Mouse (Mus musculus): ENCODE results near the gene Trpc2. TPM values are rescaled to one million over a fixed set of nuclear protein-coding genes. Genes with fewer than 3 reads are reported as not detected.

Gene Trpc2
- polyA plus RNA-seq, 1 experiment = not detected

DNA sequence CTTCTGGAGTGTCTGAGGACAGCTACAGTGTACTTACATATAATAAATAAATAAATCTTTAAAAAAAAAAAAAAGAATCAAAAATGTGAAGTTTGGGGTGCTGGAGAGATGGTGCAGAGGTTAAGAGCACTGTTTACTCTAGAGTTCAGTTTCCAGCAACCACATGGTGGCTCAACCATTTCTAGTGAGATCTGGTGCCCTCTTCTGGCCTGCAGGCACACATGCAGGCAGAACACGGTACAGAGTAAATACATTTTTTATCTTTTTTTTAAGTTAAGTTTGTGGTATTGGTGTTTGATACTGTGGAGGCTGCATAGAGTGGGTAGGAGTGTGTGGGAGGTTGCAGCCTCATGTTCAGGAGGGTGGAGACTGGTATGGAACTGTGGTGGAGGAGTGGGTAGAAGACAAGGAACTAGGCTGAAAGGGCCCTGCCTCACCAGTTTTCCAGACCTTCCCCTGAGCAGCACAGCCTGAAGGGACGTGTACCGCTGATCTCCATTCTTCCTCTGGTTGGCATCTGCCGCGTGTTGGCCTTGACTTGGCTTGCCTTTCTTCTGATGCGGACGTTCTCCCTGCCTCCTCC is 6.1 kb upstream of the Trpc2 start:
- Histone ChIP-seq H3K9ac (ENCODE audit: low read depth, poor library complexity, severe bottlenecking) (no peak overlapping the region), H3K4me1 (ENCODE audit: control insufficient read depth, insufficient read depth, low read length) (no peaks in the 10 kb centered on the region), H3K27me3 (ENCODE audit: control insufficient read depth, insufficient read depth, low read length, poor library complexity, severe bottlenecking) (no peaks in the 10 kb centered on the region), H3K36me3 (ENCODE audit: control insufficient read depth, insufficient read depth, low read length, poor library complexity, severe bottlenecking) (peaks cover 29% of the 10 kb centered on the region), H3K4me3 (ENCODE audit: low read depth, low read length) (no peak overlapping the region), H3K27ac (ENCODE audit: insufficient read depth, low read length) (no peak overlapping the region), H3K9me3 (replicated peaks; ENCODE audit: control insufficient read depth, insufficient read depth, low read length, poor library complexity, severe bottlenecking) (no peaks in the 10 kb centered on the region)
- peak; percentile 67 for TF ChIP-seq CTCF (IDR thresholded peaks at IDR 0.05; ENCODE audit: low read depth, low read length)
- no peak for TF ChIP-seq EP300 (IDR thresholded peaks at IDR 0.05; ENCODE audit: insufficient read depth, low read depth, low read length)

DNA sequence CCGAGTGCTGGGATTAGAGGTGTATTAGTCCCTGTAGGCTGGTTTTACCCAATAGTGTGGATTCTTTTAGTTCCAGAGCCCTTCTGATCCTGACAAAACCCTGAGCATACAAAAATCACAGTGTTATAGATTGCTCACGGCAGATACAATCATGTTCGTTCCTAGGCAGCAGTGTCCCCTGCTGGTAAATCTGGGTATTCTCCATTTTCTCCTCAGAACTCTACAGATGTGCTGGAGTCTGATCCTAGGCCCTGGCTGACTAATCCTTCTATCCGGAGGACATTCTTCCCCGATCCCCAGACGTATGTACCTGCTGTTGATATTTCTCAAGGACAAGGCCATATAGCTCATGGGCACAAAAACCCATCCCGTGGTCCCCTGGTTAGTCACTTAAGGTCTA is 4.4 kb upstream of the Trpc2 start:
- no peaks in the 10 kb centered on the region for H3K27me3 ChIP-seq (ENCODE audit: control insufficient read depth, insufficient read depth, low read length, poor library complexity, severe bottlenecking)
- TF ChIP-seq CTCF (IDR thresholded peaks at IDR 0.05; ENCODE audit: low read depth, low read length) = no peak
- no peak for TF ChIP-seq POLR2A (IDR thresholded peaks at IDR 0.05; ENCODE audit: insufficient read depth, low read length)
- no peak for TF ChIP-seq EP300 (IDR thresholded peaks at IDR 0.05; ENCODE audit: insufficient read depth, low read depth, low read length)
- H3K9ac ChIP-seq (ENCODE audit: low read depth, poor library complexity, severe bottlenecking) = no peak overlapping the region
- no peak overlapping the region for H3K4me3 ChIP-seq (ENCODE audit: low read depth, low read length)
- no peaks in the 10 kb centered on the region for H3K9me3 ChIP-seq (replicated peaks; ENCODE audit: control insufficient read depth, insufficient read depth, low read length, poor library complexity, severe bottlenecking)
- peaks cover 20% of the 10 kb centered on the region for H3K36me3 ChIP-seq (ENCODE audit: control insufficient read depth, insufficient read depth, low read length, poor library complexity, severe bottlenecking)
- no peak overlapping the region for H3K27ac ChIP-seq (ENCODE audit: insufficient read depth, low read length)
- H3K4me1 ChIP-seq (ENCODE audit: control insufficient read depth, insufficient read depth, low read length) = no peaks in the 10 kb centered on the region

DNA sequence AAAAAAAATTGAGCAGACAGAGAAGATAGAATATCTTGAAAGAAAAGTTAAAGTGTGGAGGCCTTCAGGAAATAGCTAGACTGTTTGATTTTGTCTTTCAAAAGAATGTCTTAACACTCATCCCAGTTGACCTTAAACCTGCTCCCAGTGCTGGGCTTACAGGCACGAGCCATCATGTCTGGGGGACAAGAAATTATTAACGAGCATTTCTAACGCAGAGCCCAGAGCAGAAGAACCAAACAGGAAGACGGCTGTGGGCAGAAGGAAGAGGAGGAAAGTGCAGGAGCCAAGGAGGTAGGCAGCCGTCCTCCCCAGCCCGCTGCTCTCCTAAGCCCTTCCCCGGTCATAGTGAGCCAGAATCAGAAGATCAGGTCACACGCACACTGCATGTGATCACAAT is 2.6 kb upstream of the Trpc2 start:
- Histone ChIP-seq H3K27ac (ENCODE audit: insufficient read depth, low read length) (no peak overlapping the region), H3K9me3 (replicated peaks; ENCODE audit: control insufficient read depth, insufficient read depth, low read length, poor library complexity, severe bottlenecking) (no peaks in the 10 kb centered on the region), H3K36me3 (ENCODE audit: control insufficient read depth, insufficient read depth, low read length, poor library complexity, severe bottlenecking) (peaks cover 17% of the 10 kb centered on the region), H3K4me1 (ENCODE audit: control insufficient read depth, insufficient read depth, low read length) (no peaks in the 10 kb centered on the region), H3K9ac (ENCODE audit: low read depth, poor library complexity, severe bottlenecking) (no peak overlapping the region), H3K27me3 (ENCODE audit: control insufficient read depth, insufficient read depth, low read length, poor library complexity, severe bottlenecking) (no peaks in the 10 kb centered on the region), H3K4me3 (ENCODE audit: low read depth, low read length) (no peak overlapping the region)
- TF ChIP-seq EP300 (IDR thresholded peaks at IDR 0.05; ENCODE audit: insufficient read depth, low read depth, low read length) (no peak), CTCF (IDR thresholded peaks at IDR 0.05; ENCODE audit: low read depth, low read length) (no peak), POLR2A (IDR thresholded peaks at IDR 0.05; ENCODE audit: insufficient read depth, low read length) (no peak)

DNA sequence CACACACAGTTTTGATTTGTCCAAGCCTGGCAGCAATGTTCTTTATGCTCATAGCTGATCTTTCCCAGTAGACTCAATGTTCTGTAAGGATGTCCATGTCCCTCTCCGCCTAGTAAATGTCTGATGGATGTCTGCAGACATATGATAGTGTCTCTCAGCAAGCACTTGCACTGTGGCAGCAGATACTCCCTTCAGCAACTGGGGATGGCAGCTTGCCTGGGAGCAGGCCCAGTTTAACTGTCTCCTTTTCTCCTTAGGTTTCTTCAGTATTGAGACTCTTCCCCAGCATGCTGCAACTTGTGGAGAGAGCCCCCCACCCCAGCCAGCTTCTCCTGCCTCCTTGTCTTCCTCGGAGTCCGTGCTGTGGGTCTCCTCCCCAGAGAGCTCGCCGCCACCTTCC is 1.1 kb upstream of the Trpc2 start:
- Histone ChIP-seq H3K4me3 (ENCODE audit: low read depth, low read length) (no peak overlapping the region), H3K9me3 (replicated peaks; ENCODE audit: control insufficient read depth, insufficient read depth, low read length, poor library complexity, severe bottlenecking) (no peaks in the 10 kb centered on the region), H3K4me1 (ENCODE audit: control insufficient read depth, insufficient read depth, low read length) (no peaks in the 10 kb centered on the region), H3K27me3 (ENCODE audit: control insufficient read depth, insufficient read depth, low read length, poor library complexity, severe bottlenecking) (no peaks in the 10 kb centered on the region), H3K27ac (ENCODE audit: insufficient read depth, low read length) (no peak overlapping the region), H3K36me3 (ENCODE audit: control insufficient read depth, insufficient read depth, low read length, poor library complexity, severe bottlenecking) (peaks cover 17% of the 10 kb centered on the region), H3K9ac (ENCODE audit: low read depth, poor library complexity, severe bottlenecking) (no peak overlapping the region)
- TF ChIP-seq POLR2A (IDR thresholded peaks at IDR 0.05; ENCODE audit: insufficient read depth, low read length) (no peak), EP300 (IDR thresholded peaks at IDR 0.05; ENCODE audit: insufficient read depth, low read depth, low read length) (no peak), CTCF (IDR thresholded peaks at IDR 0.05; ENCODE audit: low read depth, low read length) (no peak)

DNA sequence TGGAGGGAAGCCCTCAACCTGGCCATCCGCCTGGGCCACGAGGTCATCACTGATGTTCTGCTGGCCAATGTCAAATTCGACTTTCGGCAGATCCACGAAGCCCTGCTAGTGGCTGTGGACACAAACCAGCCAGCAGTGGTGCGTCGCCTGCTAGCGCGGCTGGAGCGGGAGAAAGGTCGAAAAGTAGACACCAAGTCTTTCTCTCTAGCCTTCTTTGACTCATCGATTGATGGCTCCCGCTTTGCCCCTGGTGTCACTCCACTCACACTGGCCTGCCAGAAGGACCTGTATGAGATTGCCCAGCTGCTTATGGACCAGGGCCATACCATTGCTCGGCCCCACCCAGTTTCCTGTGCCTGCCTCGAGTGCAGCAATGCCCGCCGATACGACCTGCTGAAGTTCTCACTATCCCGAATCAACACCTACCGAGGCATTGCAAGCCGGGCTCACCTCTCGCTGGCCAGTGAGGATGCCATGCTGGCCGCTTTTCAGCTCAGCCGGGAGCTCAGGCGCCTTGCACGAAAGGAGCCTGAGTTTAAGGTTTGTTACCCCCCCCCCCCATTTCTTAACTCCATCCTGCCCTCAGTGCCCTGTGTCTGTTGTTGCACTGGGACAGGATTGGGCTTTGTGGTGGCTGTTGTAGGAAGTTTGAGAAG is 1.3 kb downstream of the Trpc2 start:
- H3K36me3 ChIP-seq (ENCODE audit: control insufficient read depth, insufficient read depth, low read length, poor library complexity, severe bottlenecking) = peaks cover 12% of the 10 kb centered on the region
- H3K4me3 ChIP-seq (ENCODE audit: low read depth, low read length) = no peak overlapping the region
- no peaks in the 10 kb centered on the region for H3K27me3 ChIP-seq (ENCODE audit: control insufficient read depth, insufficient read depth, low read length, poor library complexity, severe bottlenecking)
- H3K9ac ChIP-seq (ENCODE audit: low read depth, poor library complexity, severe bottlenecking) = no peak overlapping the region
- no peaks in the 10 kb centered on the region for H3K4me1 ChIP-seq (ENCODE audit: control insufficient read depth, insufficient read depth, low read length)
- no peak overlapping the region for H3K27ac ChIP-seq (ENCODE audit: insufficient read depth, low read length)
- no peak for TF ChIP-seq EP300 (IDR thresholded peaks at IDR 0.05; ENCODE audit: insufficient read depth, low read depth, low read length)
- TF ChIP-seq CTCF (IDR thresholded peaks at IDR 0.05; ENCODE audit: low read depth, low read length) = no peak
- no peak for TF ChIP-seq POLR2A (IDR thresholded peaks at IDR 0.05; ENCODE audit: insufficient read depth, low read length)
- no peaks in the 10 kb centered on the region for H3K9me3 ChIP-seq (replicated peaks; ENCODE audit: control insufficient read depth, insufficient read depth, low read length, poor library complexity, severe bottlenecking)

DNA sequence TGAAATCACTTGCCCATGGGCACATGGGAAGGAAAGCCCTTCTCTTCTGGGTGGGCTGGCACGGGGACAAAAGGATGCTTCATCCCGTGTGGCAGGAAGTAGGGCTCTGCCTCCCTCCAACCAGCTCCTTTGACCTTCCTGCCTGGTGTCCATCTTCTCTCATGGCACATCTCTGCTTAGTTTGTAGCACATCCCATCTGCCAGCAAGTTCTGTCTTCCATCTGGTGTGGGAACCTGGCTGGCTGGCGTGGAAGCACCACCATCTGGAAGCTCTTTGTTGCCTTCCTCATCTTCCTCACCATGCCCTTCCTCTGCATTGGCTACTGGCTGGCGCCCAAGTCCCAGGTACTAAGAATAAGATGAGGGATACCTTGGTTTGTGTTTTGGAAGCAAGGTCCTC is 4.4 kb downstream of the Trpc2 start:
- H3K27ac ChIP-seq (ENCODE audit: insufficient read depth, low read length) = no peak overlapping the region
- H3K4me3 ChIP-seq (ENCODE audit: low read depth, low read length) = no peak overlapping the region
- no peaks in the 10 kb centered on the region for H3K9me3 ChIP-seq (replicated peaks; ENCODE audit: control insufficient read depth, insufficient read depth, low read length, poor library complexity, severe bottlenecking)
- TF ChIP-seq EP300 (IDR thresholded peaks at IDR 0.05; ENCODE audit: insufficient read depth, low read depth, low read length) = no peak
- no peak for TF ChIP-seq POLR2A (IDR thresholded peaks at IDR 0.05; ENCODE audit: insufficient read depth, low read length)
- no peak for TF ChIP-seq CTCF (IDR thresholded peaks at IDR 0.05; ENCODE audit: low read depth, low read length)
- H3K36me3 ChIP-seq (ENCODE audit: control insufficient read depth, insufficient read depth, low read length, poor library complexity, severe bottlenecking) = no peaks in the 10 kb centered on the region
- no peaks in the 10 kb centered on the region for H3K27me3 ChIP-seq (ENCODE audit: control insufficient read depth, insufficient read depth, low read length, poor library complexity, severe bottlenecking)
- no peaks in the 10 kb centered on the region for H3K4me1 ChIP-seq (ENCODE audit: control insufficient read depth, insufficient read depth, low read length)
- H3K9ac ChIP-seq (ENCODE audit: low read depth, poor library complexity, severe bottlenecking) = no peak overlapping the region
